Mouse (Mus musculus) lung, embryonic 15.5 days (tissue): ENCODE results near the gene Krt78. TPM values are rescaled to one million over a fixed set of nuclear protein-coding genes. Genes with fewer than 3 reads are reported as not detected.
A peak's percentile ranks its signal among the peaks of the same experiment; 100 is the strongest.

Source experiments
- ATAC-seq: fragments of 200-750 bp; cut with Nextera tagmentation; 2 replicates; pipeline ENCODE4 v1.8.0; 2017; ENCODE audit warnings: moderate number of reproducible peaks, borderline replicate concordance; ENCODE audit not compliant: low FRiP score, low TSS enrichment; ENCODE audit errors: extremely low read depth
- H3K27ac ChIP-seq: fragments of 300-500 bp; sonication (generic); 2 replicates; pipeline ENCODE4 v1.5.1; 2015; ENCODE audit warnings: moderate library complexity, mild to moderate bottlenecking, inconsistent platforms
- H3K27me3 ChIP-seq: fragments of 300-500 bp; sonication (generic); 2 replicates; pipeline ENCODE4 v1.6.1; 2015; ENCODE audit warnings: inconsistent platforms
- H3K36me3 ChIP-seq: fragments of 300-500 bp; sonication (generic); 2 replicates; pipeline ENCODE4 v1.6.1; 2015; ENCODE audit warnings: inconsistent platforms
- H3K4me1 ChIP-seq: fragments of 300-500 bp; sonication (generic); 2 replicates; pipeline ENCODE4 v1.6.1; 2015; ENCODE audit warnings: inconsistent platforms
- H3K4me2 ChIP-seq: fragments of 300-500 bp; sonication (generic); 2 replicates; pipeline ENCODE4 v1.6.1; 2015; ENCODE audit warnings: inconsistent platforms, mild to moderate bottlenecking, moderate library complexity
- H3K4me3 ChIP-seq: fragments of 300-500 bp; sonication (generic); 2 replicates; pipeline ENCODE4 v1.5.1; 2015; ENCODE audit warnings: mild to moderate bottlenecking, inconsistent platforms
- H3K9ac ChIP-seq: fragments of 300-500 bp; sonication (generic); 2 replicates; pipeline ENCODE4 v1.6.1; 2015; ENCODE audit warnings: inconsistent platforms
- H3K9me3 ChIP-seq: fragments of 300-500 bp; sonication (generic); 2 replicates; pipeline ENCODE4 v1.6.1; 2016; ENCODE audit warnings: inconsistent platforms
- WGBS: fragments of 180-500 bp; shearing (Covaris S2); methylation state at CpG from one replicate; pipeline ENCODE4 v1.1.7; 2015; 5-methylcytosine and 5-hydroxymethylcytosine counted together
- polyA plus RNA-seq: library from polyadenylated mRNA; unstranded; fragments of >200 nt; fragmentation: Nextera tagmentation; extraction: Ambion mirVana; gene quantifications from 2 replicates; pipeline ENCODE4 v1.2.1, GENCODE M21; 2015

Krt78 gene
- polyA plus RNA-seq, 1 experiment from 2014 or later = 0.22 TPM

- peak overlapping the region; percentile 16; the same call in 1 of the 2 replicates for H3K4me2 ChIP-seq
- peaks cover 22% of the 10 kb centered on the region for H3K4me1 ChIP-seq
- H3K9me3 ChIP-seq = no peaks in the 10 kb centered on the region
- ATAC-seq = no peak
- H3K27me3 ChIP-seq = no peaks in the 10 kb centered on the region
- WGBS = 4% methylated on average over 6 of the region's 6 CpGs
- H3K27ac ChIP-seq = no peak overlapping the region
- H3K4me3 ChIP-seq = no peak overlapping the region
- H3K9ac ChIP-seq = no peak overlapping the region
- no peaks in the 10 kb centered on the region for H3K36me3 ChIP-seq
Observed at GRCm38 (mm10) chr15:101984746-101985145, 30.7 kb upstream of the Krt78 start.

- no peaks in the 10 kb centered on the region for H3K27me3 ChIP-seq
- no peak overlapping the region for H3K9ac ChIP-seq
- 2% methylated on average over 15 of the region's 15 CpGs for WGBS
- no peaks in the 10 kb centered on the region for H3K36me3 ChIP-seq
- H3K4me3 ChIP-seq = peak overlapping the region; percentile 29
- H3K4me1 ChIP-seq = peaks cover 22% of the 10 kb centered on the region
- no peaks in the 10 kb centered on the region for H3K9me3 ChIP-seq
- ATAC-seq = peak; percentile 90
- H3K27ac ChIP-seq = peak overlapping the region; percentile 80
- H3K4me2 ChIP-seq = peak overlapping the region; percentile 56
Observed at GRCm38 (mm10) chr15:101983949-101984601, 30.0 kb upstream of the Krt78 start.

- no peaks in the 10 kb centered on the region for H3K9me3 ChIP-seq
- H3K27me3 ChIP-seq = no peaks in the 10 kb centered on the region
- no peak for ATAC-seq
- 73% methylated on average over 13 of the region's 13 CpGs for WGBS
- no peaks in the 10 kb centered on the region for H3K36me3 ChIP-seq
- H3K9ac ChIP-seq = no peak overlapping the region
- H3K27ac ChIP-seq = peak overlapping the region; percentile 80
- H3K4me1 ChIP-seq = peaks cover 22% of the 10 kb centered on the region
- peak overlapping the region; percentile 29; the same call in 1 of the 2 replicates for H3K4me3 ChIP-seq
- peak overlapping the region; percentile 56 for H3K4me2 ChIP-seq
Observed at GRCm38 (mm10) chr15:101983315-101983948, 29.3 kb upstream of the Krt78 start.

- no peaks in the 10 kb centered on the region for H3K9me3 ChIP-seq
- no peaks in the 10 kb centered on the region for H3K36me3 ChIP-seq
- H3K4me3 ChIP-seq = no peak overlapping the region
- WGBS = 55% methylated on average over 6 of the region's 6 CpGs
- H3K27me3 ChIP-seq = no peaks in the 10 kb centered on the region
- H3K4me2 ChIP-seq = no peak overlapping the region
- H3K4me1 ChIP-seq = peaks cover 46% of the 10 kb centered on the region
- no peak overlapping the region for H3K9ac ChIP-seq
- peak overlapping the region; percentile 86 for H3K27ac ChIP-seq
- ATAC-seq = peak; percentile 8; the same call in 1 of the 2 replicates
Observed at GRCm38 (mm10) chr15:101980849-101981248, 26.8 kb upstream of the Krt78 start.

- WGBS = 2% methylated on average over 39 of the region's 39 CpGs
- Histone ChIP-seq H3K9me3 (no peaks in the 10 kb centered on the region), H3K27me3 (no peaks in the 10 kb centered on the region), H3K4me1 (peaks cover 45% of the 10 kb centered on the region), H3K4me3 (peak overlapping the region; percentile 33), H3K36me3 (no peaks in the 10 kb centered on the region), H3K27ac (peak overlapping the region; percentile 87), H3K9ac (peak overlapping the region; percentile 50), H3K4me2 (peak overlapping the region; percentile 76)
- peak; percentile 91 for ATAC-seq
Observed at GRCm38 (mm10) chr15:101977043-101977726, 23.1 kb upstream of the Krt78 start.

- H3K4me1 ChIP-seq = peaks cover 45% of the 10 kb centered on the region
- H3K27me3 ChIP-seq = no peaks in the 10 kb centered on the region
- no peak overlapping the region for H3K4me3 ChIP-seq
- ATAC-seq = no peak
- no peaks in the 10 kb centered on the region for H3K36me3 ChIP-seq
- H3K4me2 ChIP-seq = peak overlapping the region; percentile 76
- peak overlapping the region; percentile 87 for H3K27ac ChIP-seq
- H3K9ac ChIP-seq = peak overlapping the region; percentile 50; the same call in 1 of the 2 replicates
- 46% methylated on average over 3 of the region's 3 CpGs for WGBS
- H3K9me3 ChIP-seq = no peaks in the 10 kb centered on the region
Observed at GRCm38 (mm10) chr15:101976641-101977040, 22.6 kb upstream of the Krt78 start.

GRCm38 (mm10) chr15:101976023-101976422, 21.9 kb upstream of the Krt78 start:
- 47% methylated on average over 5 of the region's 5 CpGs for WGBS

GRCm38 (mm10) chr15:101974083-101974845, 20.2 kb upstream of the Krt78 start:
- H3K9ac ChIP-seq = no peak overlapping the region
- no peak for ATAC-seq

More at GRCm38 (mm10) chr15:101976023-101976422, 21.9 kb upstream of the Krt78 start:
- H3K9me3 ChIP-seq = no peaks in the 10 kb centered on the region
- no peak overlapping the region for H3K9ac ChIP-seq
- H3K4me2 ChIP-seq = no peak overlapping the region
- H3K36me3 ChIP-seq = no peaks in the 10 kb centered on the region
- peak overlapping the region; percentile 87 for H3K27ac ChIP-seq
- ATAC-seq = no peak
- H3K4me3 ChIP-seq = no peak overlapping the region
- H3K27me3 ChIP-seq = no peaks in the 10 kb centered on the region
- H3K4me1 ChIP-seq = peaks cover 42% of the 10 kb centered on the region

GRCm38 (mm10) chr15:101973414-101974077, 19.5 kb upstream of the Krt78 start:
- H3K4me1 ChIP-seq = peaks cover 41% of the 10 kb centered on the region
- WGBS = 14% methylated on average over 15 of the region's 15 CpGs
- peak; percentile 16; the same call in 1 of the 2 replicates for ATAC-seq
- H3K4me3 ChIP-seq = no peak overlapping the region
- H3K9me3 ChIP-seq = no peaks in the 10 kb centered on the region
- H3K36me3 ChIP-seq = no peaks in the 10 kb centered on the region
- H3K4me2 ChIP-seq = no peak overlapping the region
- H3K27me3 ChIP-seq = no peaks in the 10 kb centered on the region
- no peak overlapping the region for H3K9ac ChIP-seq
- no peak overlapping the region for H3K27ac ChIP-seq

More at GRCm38 (mm10) chr15:101974083-101974845, 20.2 kb upstream of the Krt78 start:
- H3K36me3 ChIP-seq = no peaks in the 10 kb centered on the region
- H3K4me2 ChIP-seq = no peak overlapping the region
- H3K4me1 ChIP-seq = peaks cover 41% of the 10 kb centered on the region
- no peaks in the 10 kb centered on the region for H3K27me3 ChIP-seq
- H3K27ac ChIP-seq = no peak overlapping the region
- WGBS = 56% methylated on average over 15 of the region's 16 CpGs
- no peak overlapping the region for H3K4me3 ChIP-seq
- H3K9me3 ChIP-seq = no peaks in the 10 kb centered on the region

GRCm38 (mm10) chr15:101970536-101970935, 16.4 kb upstream of the Krt78 start:
- Histone ChIP-seq H3K36me3 (no peaks in the 10 kb centered on the region), H3K27ac (no peak overlapping the region), H3K4me2 (no peak overlapping the region), H3K4me1 (peaks cover 14% of the 10 kb centered on the region), H3K9me3 (no peaks in the 10 kb centered on the region), H3K4me3 (no peak overlapping the region), H3K27me3 (no peaks in the 10 kb centered on the region), H3K9ac (no peak overlapping the region)
- WGBS = 10% methylated on average over 3 of the region's 6 CpGs
- ATAC-seq = no peak

- no peaks in the 10 kb centered on the region for H3K9me3 ChIP-seq
- no peak overlapping the region for H3K9ac ChIP-seq
- H3K4me1 ChIP-seq = peaks cover 6% of the 10 kb centered on the region; the same call in 1 of the 2 replicates
- no peak overlapping the region; the same call in 1 of the 2 replicates for H3K27ac ChIP-seq
- no peak overlapping the region for H3K4me2 ChIP-seq
- H3K36me3 ChIP-seq = no peaks in the 10 kb centered on the region
- 0 out of 2 replicates have a peak, but pooled peaks have one; percentile 61 for ATAC-seq
- WGBS = 53% methylated on average over 8 of the region's 8 CpGs
- H3K4me3 ChIP-seq = no peak overlapping the region
- H3K27me3 ChIP-seq = no peaks in the 10 kb centered on the region
Observed at GRCm38 (mm10) chr15:101966808-101967207, 12.7 kb upstream of the Krt78 start.
